Mouse (Mus musculus) lung, embryonic 14.5 days (tissue): Measurements from ENCODE around the gene Crtam. TPM values are rescaled to one million over a fixed set of nuclear protein-coding genes. Genes with fewer than 3 reads are reported as not detected.
A peak's percentile ranks its signal among the peaks of the same experiment; 100 is the strongest.

Source experiments
- ATAC-seq: fragments of 200-750 bp; cut with Nextera tagmentation; 2 replicates; pipeline ENCODE4 v1.8.0; 2017; ENCODE audit warnings: mild to moderate bottlenecking, moderate TSS enrichment, moderate library complexity; ENCODE audit not compliant: insufficient read depth
- DNase-seq: peaks from one replicate; pipeline ENCODE4 v3.0.0-alpha.2; 2015
- H3K27ac ChIP-seq: fragments of 300-500 bp; sonication (generic); 2 replicates; pipeline ENCODE4 v1.5.1; 2014; ENCODE audit warnings: low read depth, mild to moderate bottlenecking, moderate library complexity
- H3K27me3 ChIP-seq: fragments of 300-500 bp; sonication (generic); 2 replicates; pipeline ENCODE4 v1.6.1; 2014; ENCODE audit warnings: low read length, control low read depth; ENCODE audit not compliant: insufficient read depth
- H3K36me3 ChIP-seq: fragments of 300-500 bp; sonication (generic); 2 replicates; pipeline ENCODE4 v1.6.1; 2014; ENCODE audit warnings: control low read depth; ENCODE audit not compliant: insufficient read depth
- H3K4me1 ChIP-seq: fragments of 300-500 bp; sonication (generic); 2 replicates; pipeline ENCODE4 v1.6.1; 2014; ENCODE audit warnings: antibody characterized with exemption, control low read depth; ENCODE audit not compliant: insufficient read depth
- H3K4me2 ChIP-seq: fragments of 300-500 bp; sonication (generic); 2 replicates; pipeline ENCODE4 v1.6.1; 2014; ENCODE audit warnings: mild to moderate bottlenecking
- H3K4me3 ChIP-seq: fragments of 300-500 bp; sonication (generic); 2 replicates; pipeline ENCODE4 v1.5.1; 2014; ENCODE audit warnings: low read depth, low read length
- H3K9ac ChIP-seq: fragments of 300-500 bp; sonication (generic); 2 replicates; pipeline ENCODE4 v1.6.1; 2014
- H3K9me3 ChIP-seq: fragments of 300-500 bp; sonication (generic); 2 replicates; pipeline ENCODE4 v1.6.1; 2016; ENCODE audit warnings: low read depth, low read length, control low read depth
- CTCF ChIP-seq: IDR thresholded peaks from 2 replicates; pipeline ENCODE4 v1.5.1; 2016; ENCODE audit warnings: antibody characterized with exemption, low read depth
- WGBS: fragments of 180-500 bp; shearing (Covaris S2); extraction: QIAGEN DNeasy Blood & Tissue Kit; methylation state at CpG from one replicate; pipeline ENCODE4 v1.1.7; 2014; 5-methylcytosine and 5-hydroxymethylcytosine counted together
- polyA plus RNA-seq: library from polyadenylated mRNA; unstranded; fragments of >200 nt; fragmentation: Nextera tagmentation; extraction: Ambion mirVana; gene quantifications from 2 replicates; pipeline ENCODE4 v1.2.1, GENCODE M21; 2014

The Crtam gene
- polyA plus RNA-seq, 1 experiment from 2014 or later, result 0.09 TPM

- ATAC-seq, result no peak
- Histone ChIP-seq H3K4me1 (no peaks in the 10 kb centered on the region), H3K4me3 (no peak overlapping the region)
Measured at GRCm38 (mm10) chr9:40947131-40947530, 57.3 kb downstream of the Crtam start.

GRCm38 (mm10) chr9:40937425-40937824 is 67.0 kb downstream of the Crtam start:
- ATAC-seq (no peak), DNase-seq (no peak)
- no peaks in the 10 kb centered on the region for H3K36me3 ChIP-seq
- 63% methylated on average over 7 of the region's 7 CpGs for WGBS
- no peaks in the 10 kb centered on the region for H3K4me1 ChIP-seq
- no peak overlapping the region for H3K4me3 ChIP-seq
- no peak overlapping the region for H3K9ac ChIP-seq
- no peaks in the 10 kb centered on the region for H3K9me3 ChIP-seq
- TF ChIP-seq CTCF, result peak; percentile 29
- H3K27ac ChIP-seq, result no peak overlapping the region
- no peaks in the 10 kb centered on the region for H3K27me3 ChIP-seq
- H3K4me2 ChIP-seq, result no peak overlapping the region

More at GRCm38 (mm10) chr9:40947131-40947530, 57.3 kb downstream of the Crtam start:
- Histone ChIP-seq H3K9ac (no peak overlapping the region), H3K4me2 (no peak overlapping the region), H3K36me3 (no peaks in the 10 kb centered on the region), H3K27ac (no peak overlapping the region), H3K27me3 (no peaks in the 10 kb centered on the region), H3K9me3 (no peaks in the 10 kb centered on the region)
- no peak for TF ChIP-seq CTCF
- 38% methylated on average over 4 of the region's 4 CpGs for WGBS
- DNase-seq, result no peak

GRCm38 (mm10) chr9:40933323-40933722 is 71.1 kb downstream of the Crtam start:
- no peaks in the 10 kb centered on the region for H3K9me3 ChIP-seq
- H3K36me3 ChIP-seq, result no peaks in the 10 kb centered on the region
- H3K27me3 ChIP-seq, result no peaks in the 10 kb centered on the region
- DNase-seq (no peak), ATAC-seq (no peak)
- H3K4me2 ChIP-seq, result no peak overlapping the region
- TF ChIP-seq CTCF, result no peak
- WGBS, result 58% methylated on average over 3 of the region's 3 CpGs
- no peak overlapping the region for H3K9ac ChIP-seq
- H3K4me1 ChIP-seq, result no peaks in the 10 kb centered on the region
- H3K27ac ChIP-seq, result no peak overlapping the region
- H3K4me3 ChIP-seq, result no peak overlapping the region

GRCm38 (mm10) chr9:40927351-40927980 is 77.0 kb downstream of the Crtam start:
- Histone ChIP-seq H3K4me1 (no peaks in the 10 kb centered on the region), H3K4me3 (no peak overlapping the region), H3K9ac (no peak overlapping the region), H3K9me3 (no peaks in the 10 kb centered on the region), H3K27ac (no peak overlapping the region), H3K27me3 (no peaks in the 10 kb centered on the region), H3K4me2 (no peak overlapping the region), H3K36me3 (no peaks in the 10 kb centered on the region)
- DNase-seq (no peak), ATAC-seq (no peak)
- WGBS, result 63% methylated on average over 17 of the region's 17 CpGs
- TF ChIP-seq CTCF, result no peak

Other genes with a start within 250 kb of the Crtam start
- gene Hspa8, start 203.6 kb downstream of the Crtam start, polyA plus RNA-seq, result 2,522 and 2,633 TPM in 2 replicates
- gene Bsx, start 130.5 kb downstream of the Crtam start, polyA plus RNA-seq, result not detected in 2 replicates
- gene Jhy, start 40.5 kb downstream of the Crtam start, polyA plus RNA-seq, result 0.30 TPM in 1 of 2 replicates, not detected in the other
- 6.2 and 8.0 TPM in 2 replicates for gene Ubash3b, start 157.1 kb upstream of the Crtam start, polyA plus RNA-seq